Mouse (Mus musculus): ENCODE data around the gene Ltb4r2.

- TF ChIP-seq CTCF (IDR thresholded peaks at IDR 0.05; ENCODE audit: low read depth) (no peak), EP300 (IDR thresholded peaks at IDR 0.05; ENCODE audit: low read depth) (no peak)
Measured at GRCm38 (mm10) chr14:55783958-55784235, 22.7 kb downstream of the Ltb4r2 start, which contains the start of gene Adcy4.
